Mouse (Mus musculus) left cerebral cortex, postnatal 4 days (tissue): Measurements from ENCODE around the gene Otogl. TPM values are rescaled to one million over a fixed set of nuclear protein-coding genes. Genes with fewer than 3 reads are reported as not detected.

ENCODE experiments used
- DNase-seq: peaks from one replicate; pipeline ENCODE4 v3.0.0-alpha.2; 2022
- intact Hi-C: fragments of 180-260 bp; cut with DNase I; formaldehyde crosslinking; loops from one replicate; pipeline ENCODE4 v1.15.1; 2025
- total RNA-seq, 2 experiments: library from RNA; stranded (reverse); gene quantifications; 2 replicates each; pipeline ENCODE4 v1.2.3; 2021

The Otogl gene
- total RNA-seq, 2 experiments from 2014 or later: 0.44 to 0.72 TPM

DNA sequence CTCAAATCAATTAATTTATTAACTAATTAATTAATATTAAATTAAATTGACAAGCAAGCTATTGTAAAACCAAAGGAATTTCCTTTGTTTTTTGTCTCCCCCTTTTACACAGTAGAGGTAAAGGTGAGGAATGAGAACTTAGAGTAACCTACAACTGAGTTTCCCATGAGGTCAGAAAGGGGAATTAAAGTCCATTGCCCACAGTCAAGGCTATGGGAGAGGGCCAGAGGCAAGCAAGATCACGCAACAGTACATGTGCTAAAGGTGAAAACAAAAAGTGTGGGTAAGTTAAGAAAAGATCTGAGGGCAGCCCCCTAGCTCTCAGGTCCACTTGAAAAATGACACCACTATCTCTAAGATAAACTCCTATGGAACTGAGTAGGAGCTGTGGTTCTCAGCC lies 9.2 kb upstream of the Otogl start:
- intact Hi-C loops: loop anchor here (5.0 to 10.0 kb wide), 4 partner anchors 64 to 1316 kb away; no protein-coding TSS in a partner anchor
- DNase-seq: no peak

GRCm38 (mm10) chr10:107913013-107913412 lies 1.1 kb upstream of the Otogl start:
- DNase-seq: no peak

DNA sequence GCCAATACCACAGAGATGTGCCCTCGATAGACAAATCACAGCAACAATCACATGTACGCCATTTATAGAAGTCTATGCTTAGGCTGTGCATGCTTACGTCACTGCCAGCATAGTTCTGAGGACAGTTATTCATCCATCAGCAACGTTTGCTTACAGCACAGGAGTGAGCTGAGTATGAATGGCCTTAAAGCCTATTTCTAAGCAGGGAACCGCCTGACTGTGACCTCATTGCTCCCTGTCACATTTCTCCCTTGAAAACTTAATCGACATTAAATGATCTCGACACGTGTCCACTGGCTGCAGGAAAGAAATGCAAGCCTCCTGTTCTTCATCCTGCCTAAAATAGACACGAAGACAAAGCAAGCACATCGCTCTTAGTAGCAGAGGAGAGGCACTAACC lies 5.5 kb downstream of the Otogl start:
- DNase-seq: no peak
- intact Hi-C loops: no loop called here

More at GRCm38 (mm10) chr10:107913013-107913412, 1.1 kb upstream of the Otogl start:
- intact Hi-C loops: no loop called here

- no peak for DNase-seq
- intact Hi-C loops: no loop called here
These were observed 6.5 kb downstream of the Otogl start for GRCm38 (mm10) chr10:107905274-107906034.

- DNase-seq: no peak
- intact Hi-C loops: no loop called here
These were observed 10.0 kb downstream of the Otogl start for GRCm38 (mm10) chr10:107901958-107902357.

DNA sequence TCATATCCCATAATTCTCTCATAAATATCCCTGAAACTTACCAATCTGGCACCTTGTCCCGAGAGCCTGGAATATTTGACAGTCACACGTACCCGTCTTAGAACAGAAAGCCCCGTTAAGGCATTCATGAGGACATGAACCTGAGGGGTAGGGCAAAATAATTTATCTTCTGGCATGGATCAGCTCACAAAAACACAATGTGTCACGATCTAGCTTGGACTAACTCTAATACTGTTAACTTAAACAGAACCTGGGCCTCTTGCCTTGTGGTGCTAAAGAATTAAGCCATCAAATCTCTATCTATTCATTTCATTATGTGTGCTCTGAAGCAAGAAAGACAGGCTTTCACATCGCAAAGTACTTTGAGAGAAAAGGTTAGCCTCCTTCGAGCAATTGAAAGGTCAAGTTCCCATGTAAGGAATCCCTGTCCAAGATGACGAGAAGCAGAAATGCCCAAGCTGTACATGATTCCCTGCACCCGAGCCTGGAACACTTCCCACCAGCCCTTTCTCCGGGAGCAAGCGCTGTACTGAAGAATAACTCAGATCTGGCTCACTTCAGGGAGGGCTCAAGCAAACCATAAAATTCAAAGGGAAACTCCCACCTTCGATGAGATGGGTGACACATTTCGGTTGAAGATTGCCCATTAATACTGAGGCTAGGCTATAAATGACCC lies 10.6 kb downstream of the Otogl start:
- intact Hi-C loops: no loop called here

GRCm38 (mm10) chr10:107899946-107900345 lies 12.0 kb downstream of the Otogl start:
- no peak for DNase-seq
- intact Hi-C loops: loop anchor here (10.0 kb wide), 1 partner anchor 1575 kb away; no protein-coding TSS in a partner anchor

More for the DNA sequence above, 10.6 kb downstream of the Otogl start:
- no peak for DNase-seq

GRCm38 (mm10) chr10:107896158-107896557 lies 15.8 kb downstream of the Otogl start:
- no peak for DNase-seq
- intact Hi-C loops: loop anchor here (10.0 kb wide), 1 partner anchor 1579 kb away; no protein-coding TSS in a partner anchor

DNA sequence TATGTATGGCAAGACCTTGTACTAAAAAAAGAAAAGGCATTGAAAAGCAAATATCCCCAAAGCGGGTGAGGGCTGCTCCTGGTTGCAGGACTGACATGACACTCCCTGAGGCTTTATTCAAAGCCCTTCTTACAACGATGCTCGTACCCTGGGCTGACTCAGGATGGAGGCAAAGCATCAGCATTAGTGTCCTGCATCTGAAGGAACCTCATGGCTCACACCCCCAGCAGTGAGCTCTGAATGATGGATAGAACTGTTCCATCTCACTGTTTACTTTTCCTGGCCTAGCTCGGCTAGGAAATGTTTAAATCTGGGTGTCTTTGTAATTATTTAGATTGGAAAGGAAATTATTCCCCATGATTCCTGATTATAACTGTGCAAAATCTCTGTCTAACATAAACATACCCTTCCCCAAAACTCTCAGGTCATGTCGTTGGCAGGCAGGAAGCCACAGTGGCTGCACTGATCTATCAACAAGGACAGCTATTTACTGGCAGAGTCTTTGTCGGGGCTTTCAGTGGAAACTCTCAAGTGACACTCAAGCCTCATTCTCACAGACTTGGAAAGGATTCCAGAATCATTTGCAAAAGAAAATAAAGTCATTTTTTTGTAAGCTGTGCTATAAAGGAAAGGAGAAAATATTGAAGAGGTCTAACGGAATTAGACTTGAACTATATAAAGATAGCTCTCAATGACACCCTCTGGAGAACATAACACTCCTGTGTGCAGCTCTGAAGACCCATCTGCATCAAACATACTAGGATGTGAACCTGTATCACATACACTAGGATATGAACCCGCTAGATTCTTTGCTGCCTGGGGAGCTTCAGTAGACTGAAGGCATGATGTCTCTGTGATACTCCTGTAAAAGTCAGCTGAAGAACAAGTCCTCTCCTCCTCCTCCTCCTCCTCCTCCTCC lies 17.0 kb downstream of the Otogl start:
- DNase-seq: no peak
- intact Hi-C loops: loop anchor here (10.0 kb wide), 1 partner anchor 1580 kb away; no protein-coding TSS in a partner anchor

DNA sequence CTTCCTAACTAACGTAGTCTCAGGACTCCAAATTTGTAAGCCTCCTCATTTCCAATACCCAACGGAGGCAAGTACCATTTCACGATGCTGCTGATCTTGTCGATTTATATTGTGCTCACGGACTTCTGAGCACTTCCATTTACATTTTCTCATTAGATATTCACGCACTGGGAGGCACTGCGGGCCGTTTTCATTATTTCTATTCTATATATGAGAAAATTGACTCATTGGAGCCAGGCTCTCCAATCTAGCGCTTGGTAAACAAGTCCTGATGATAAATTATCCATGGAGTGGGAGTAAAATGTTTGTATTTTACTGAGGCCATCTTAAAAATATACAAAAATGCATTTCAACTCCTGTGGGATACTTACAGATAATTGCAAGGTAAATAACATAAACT lies 21.5 kb downstream of the Otogl start:
- intact Hi-C loops: loop anchor here (10.0 kb wide), 1 partner anchor 1584 kb away; no protein-coding TSS in a partner anchor
- DNase-seq: no peak

DNA sequence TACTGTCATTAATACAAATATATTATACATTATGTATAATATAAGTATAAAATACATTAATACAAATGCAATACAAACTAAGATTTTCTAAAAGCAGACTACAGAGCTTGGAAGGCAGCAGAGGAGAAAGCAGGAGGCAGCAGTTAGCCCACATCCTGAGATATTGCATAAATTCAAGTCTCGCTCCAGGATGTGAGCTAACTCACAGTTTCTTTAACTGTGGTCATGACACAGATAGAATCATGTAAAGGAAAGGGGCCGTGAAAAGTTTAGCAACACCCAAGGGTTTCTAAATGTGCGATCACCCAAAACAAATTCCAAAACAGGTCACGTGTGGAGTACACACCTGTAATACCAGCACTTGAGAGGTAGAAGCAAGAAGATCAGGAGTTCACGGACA lies 39.4 kb downstream of the Otogl start:
- intact Hi-C loops: no loop called here
- DNase-seq: no peak

GRCm38 (mm10) chr10:107872109-107872508 lies 39.8 kb downstream of the Otogl start:
- intact Hi-C loops: no loop called here
- no peak for DNase-seq

- intact Hi-C loops: no loop called here
- DNase-seq: no peak
These were observed 41.4 kb downstream of the Otogl start for GRCm38 (mm10) chr10:107870540-107870939.

- no peak for DNase-seq
- intact Hi-C loops: loop anchor here (10.0 kb wide), 1 partner anchor 386 kb away; no protein-coding TSS in a partner anchor
These were observed 43.0 kb downstream of the Otogl start for GRCm38 (mm10) chr10:107868904-107869303.

- intact Hi-C loops: loop anchor here (10.0 kb wide), 1 partner anchor 387 kb away; no protein-coding TSS in a partner anchor
These were observed 44.5 kb downstream of the Otogl start for GRCm38 (mm10) chr10:107867414-107867813.

GRCm38 (mm10) chr10:107860235-107860917 lies 51.6 kb downstream of the Otogl start:
- DNase-seq: peak; percentile 3
- intact Hi-C loops: loop anchor here (10.0 kb wide), 1 partner anchor 394 kb away; no protein-coding TSS in a partner anchor

More at GRCm38 (mm10) chr10:107867414-107867813, 44.5 kb downstream of the Otogl start:
- no peak for DNase-seq

DNA sequence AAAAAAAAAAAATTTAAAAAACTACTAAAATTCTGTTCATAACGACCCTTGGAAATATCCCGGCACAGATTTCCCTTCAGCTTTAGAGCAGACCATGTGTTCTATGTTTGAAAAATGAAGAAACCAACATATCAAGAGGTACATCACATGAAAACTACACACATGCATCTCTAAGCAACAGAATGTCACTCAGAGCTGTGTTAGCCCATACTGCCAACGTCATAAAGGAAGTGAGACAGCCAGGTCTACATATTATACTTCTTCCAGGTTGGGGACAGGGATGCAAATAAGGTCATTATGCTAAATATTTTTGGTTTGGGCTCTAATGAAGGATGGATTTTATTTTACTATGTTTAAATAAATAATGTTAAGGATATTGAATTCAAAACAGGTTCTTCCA lies 52.7 kb downstream of the Otogl start:
- no peak for DNase-seq
- intact Hi-C loops: loop anchor here (5.0 to 10.0 kb wide), 2 partner anchors 63 to 576 kb away; no protein-coding TSS in a partner anchor

- intact Hi-C loops: loop anchor here (5.0 to 10.0 kb wide), 2 partner anchors 64 to 576 kb away; no protein-coding TSS in a partner anchor
- DNase-seq: peak; percentile 10
These were observed 53.2 kb downstream of the Otogl start for GRCm38 (mm10) chr10:107858684-107859083.

- intact Hi-C loops: no loop called here
- no peak for DNase-seq
These were observed 67.0 kb downstream of the Otogl start for GRCm38 (mm10) chr10:107844906-107845305.
